Mouse (Mus musculus): ENCODE results near the gene Pde3a. TPM values are rescaled to one million over a fixed set of nuclear protein-coding genes. Genes with fewer than 3 reads are reported as not detected.

Gene Pde3a
- polyA plus RNA-seq, 1 experiment: 0.04 TPM

GRCm38 (mm10) chr6:141271133-141271532 is 22.1 kb downstream of the Pde3a start:
- Histone ChIP-seq H3K36me3 (ENCODE audit: control insufficient read depth, insufficient read depth, low read length, poor library complexity, severe bottlenecking) (no peaks in the 10 kb centered on the region), H3K4me1 (ENCODE audit: control insufficient read depth, insufficient read depth, low read length) (no peaks in the 10 kb centered on the region), H3K27ac (ENCODE audit: insufficient read depth, low read length) (no peak overlapping the region), H3K27me3 (ENCODE audit: control insufficient read depth, insufficient read depth, low read length, poor library complexity, severe bottlenecking) (no peaks in the 10 kb centered on the region), H3K9me3 (replicated peaks; ENCODE audit: control insufficient read depth, insufficient read depth, low read length, poor library complexity, severe bottlenecking) (no peaks in the 10 kb centered on the region), H3K4me3 (ENCODE audit: low read depth, low read length) (no peak overlapping the region), H3K9ac (ENCODE audit: low read depth, poor library complexity, severe bottlenecking) (no peak overlapping the region)
- TF ChIP-seq EP300 (IDR thresholded peaks at IDR 0.05; ENCODE audit: insufficient read depth, low read depth, low read length): no peak
- TF ChIP-seq POLR2A (IDR thresholded peaks at IDR 0.05; ENCODE audit: insufficient read depth, low read length): no peak
- no peak for TF ChIP-seq CTCF (IDR thresholded peaks at IDR 0.05; ENCODE audit: low read depth, low read length)

- no peaks in the 10 kb centered on the region for H3K9me3 ChIP-seq (replicated peaks; ENCODE audit: control insufficient read depth, insufficient read depth, low read length, poor library complexity, severe bottlenecking)
- H3K4me3 ChIP-seq (ENCODE audit: low read depth, low read length): no peak overlapping the region
- no peaks in the 10 kb centered on the region for H3K27me3 ChIP-seq (ENCODE audit: control insufficient read depth, insufficient read depth, low read length, poor library complexity, severe bottlenecking)
- H3K36me3 ChIP-seq (ENCODE audit: control insufficient read depth, insufficient read depth, low read length, poor library complexity, severe bottlenecking): no peaks in the 10 kb centered on the region
- no peak overlapping the region for H3K9ac ChIP-seq (ENCODE audit: low read depth, poor library complexity, severe bottlenecking)
- H3K27ac ChIP-seq (ENCODE audit: insufficient read depth, low read length): no peak overlapping the region
- TF ChIP-seq EP300 (IDR thresholded peaks at IDR 0.05; ENCODE audit: insufficient read depth, low read depth, low read length) (no peak), CTCF (IDR thresholded peaks at IDR 0.05; ENCODE audit: low read depth, low read length) (no peak), POLR2A (IDR thresholded peaks at IDR 0.05; ENCODE audit: insufficient read depth, low read length) (no peak)
- no peaks in the 10 kb centered on the region for H3K4me1 ChIP-seq (ENCODE audit: control insufficient read depth, insufficient read depth, low read length)
These were observed 22.5 kb downstream of the Pde3a start for GRCm38 (mm10) chr6:141271579-141271978.

- H3K9ac ChIP-seq (ENCODE audit: low read depth, poor library complexity, severe bottlenecking): no peak overlapping the region
- no peaks in the 10 kb centered on the region for H3K4me1 ChIP-seq (ENCODE audit: control insufficient read depth, insufficient read depth, low read length)
- no peaks in the 10 kb centered on the region for H3K27me3 ChIP-seq (ENCODE audit: control insufficient read depth, insufficient read depth, low read length, poor library complexity, severe bottlenecking)
- no peaks in the 10 kb centered on the region for H3K36me3 ChIP-seq (ENCODE audit: control insufficient read depth, insufficient read depth, low read length, poor library complexity, severe bottlenecking)
- H3K27ac ChIP-seq (ENCODE audit: insufficient read depth, low read length): no peak overlapping the region
- H3K4me3 ChIP-seq (ENCODE audit: low read depth, low read length): no peak overlapping the region
- TF ChIP-seq CTCF (IDR thresholded peaks at IDR 0.05; ENCODE audit: low read depth, low read length): no peak
- TF ChIP-seq POLR2A (IDR thresholded peaks at IDR 0.05; ENCODE audit: insufficient read depth, low read length): no peak
- TF ChIP-seq EP300 (IDR thresholded peaks at IDR 0.05; ENCODE audit: insufficient read depth, low read depth, low read length): no peak
- H3K9me3 ChIP-seq (replicated peaks; ENCODE audit: control insufficient read depth, insufficient read depth, low read length, poor library complexity, severe bottlenecking): no peaks in the 10 kb centered on the region
These were observed 24.6 kb downstream of the Pde3a start for GRCm38 (mm10) chr6:141273685-141274084.

GRCm38 (mm10) chr6:141281685-141282084 is 32.6 kb downstream of the Pde3a start:
- TF ChIP-seq CTCF (IDR thresholded peaks at IDR 0.05; ENCODE audit: low read depth, low read length) (no peak), POLR2A (IDR thresholded peaks at IDR 0.05; ENCODE audit: insufficient read depth, low read length) (no peak), EP300 (IDR thresholded peaks at IDR 0.05; ENCODE audit: insufficient read depth, low read depth, low read length) (no peak)
- no peak overlapping the region for H3K4me3 ChIP-seq (ENCODE audit: low read depth, low read length)
- H3K9ac ChIP-seq (ENCODE audit: low read depth, poor library complexity, severe bottlenecking): no peak overlapping the region
- H3K9me3 ChIP-seq (replicated peaks; ENCODE audit: control insufficient read depth, insufficient read depth, low read length, poor library complexity, severe bottlenecking): no peaks in the 10 kb centered on the region
- H3K27me3 ChIP-seq (ENCODE audit: control insufficient read depth, insufficient read depth, low read length, poor library complexity, severe bottlenecking): no peaks in the 10 kb centered on the region
- no peaks in the 10 kb centered on the region for H3K4me1 ChIP-seq (ENCODE audit: control insufficient read depth, insufficient read depth, low read length)
- H3K36me3 ChIP-seq (ENCODE audit: control insufficient read depth, insufficient read depth, low read length, poor library complexity, severe bottlenecking): no peaks in the 10 kb centered on the region
- H3K27ac ChIP-seq (ENCODE audit: insufficient read depth, low read length): no peak overlapping the region

GRCm38 (mm10) chr6:141282796-141283195 is 33.7 kb downstream of the Pde3a start:
- H3K9ac ChIP-seq (ENCODE audit: low read depth, poor library complexity, severe bottlenecking): no peak overlapping the region
- H3K9me3 ChIP-seq (replicated peaks; ENCODE audit: control insufficient read depth, insufficient read depth, low read length, poor library complexity, severe bottlenecking): no peaks in the 10 kb centered on the region
- no peak overlapping the region for H3K4me3 ChIP-seq (ENCODE audit: low read depth, low read length)
- H3K27ac ChIP-seq (ENCODE audit: insufficient read depth, low read length): no peak overlapping the region
- TF ChIP-seq CTCF (IDR thresholded peaks at IDR 0.05; ENCODE audit: low read depth, low read length) (no peak), POLR2A (IDR thresholded peaks at IDR 0.05; ENCODE audit: insufficient read depth, low read length) (no peak), EP300 (IDR thresholded peaks at IDR 0.05; ENCODE audit: insufficient read depth, low read depth, low read length) (no peak)
- H3K27me3 ChIP-seq (ENCODE audit: control insufficient read depth, insufficient read depth, low read length, poor library complexity, severe bottlenecking): no peaks in the 10 kb centered on the region
- no peaks in the 10 kb centered on the region for H3K4me1 ChIP-seq (ENCODE audit: control insufficient read depth, insufficient read depth, low read length)
- H3K36me3 ChIP-seq (ENCODE audit: control insufficient read depth, insufficient read depth, low read length, poor library complexity, severe bottlenecking): no peaks in the 10 kb centered on the region

- Histone ChIP-seq H3K4me3 (ENCODE audit: low read depth, low read length) (no peak overlapping the region), H3K9me3 (replicated peaks; ENCODE audit: control insufficient read depth, insufficient read depth, low read length, poor library complexity, severe bottlenecking) (no peaks in the 10 kb centered on the region), H3K27ac (ENCODE audit: insufficient read depth, low read length) (no peak overlapping the region), H3K4me1 (ENCODE audit: control insufficient read depth, insufficient read depth, low read length) (no peaks in the 10 kb centered on the region), H3K27me3 (ENCODE audit: control insufficient read depth, insufficient read depth, low read length, poor library complexity, severe bottlenecking) (no peaks in the 10 kb centered on the region), H3K9ac (ENCODE audit: low read depth, poor library complexity, severe bottlenecking) (no peak overlapping the region), H3K36me3 (ENCODE audit: control insufficient read depth, insufficient read depth, low read length, poor library complexity, severe bottlenecking) (no peaks in the 10 kb centered on the region)
- TF ChIP-seq EP300 (IDR thresholded peaks at IDR 0.05; ENCODE audit: insufficient read depth, low read depth, low read length) (no peak), CTCF (IDR thresholded peaks at IDR 0.05; ENCODE audit: low read depth, low read length) (no peak), POLR2A (IDR thresholded peaks at IDR 0.05; ENCODE audit: insufficient read depth, low read length) (no peak)
These were observed 42.1 kb downstream of the Pde3a start for GRCm38 (mm10) chr6:141291195-141291594.

Data from ES-Bruce4 (cell line).